Mouse (Mus musculus): Measurements from ENCODE around the gene Abca1. TPM values are rescaled to one million over a fixed set of nuclear protein-coding genes. Genes with fewer than 3 reads are reported as not detected.

The Abca1 gene
- polyA plus RNA-seq, 1 experiment from 2014 or later: 16.4 TPM

DNA sequence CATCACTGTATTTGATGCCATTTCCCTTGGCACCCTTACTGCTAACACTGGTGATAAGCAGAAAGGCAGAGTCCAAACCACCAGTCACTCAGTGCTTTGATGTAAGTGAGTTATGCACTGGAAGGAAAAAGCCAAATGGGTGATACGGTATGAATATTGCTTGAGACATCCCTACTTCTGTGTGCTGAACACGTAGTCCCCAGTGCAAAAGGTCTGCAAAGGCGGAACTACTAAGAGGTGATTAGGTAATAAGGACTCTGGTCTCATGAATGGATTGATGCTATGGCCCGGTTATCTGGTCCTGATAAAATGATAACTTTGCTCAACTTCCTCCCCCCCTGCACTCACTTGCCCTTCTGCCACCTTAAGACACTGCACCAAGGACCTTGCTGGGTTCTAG, 26.4 kb upstream of the Abca1 start:
- no peaks in the 10 kb centered on the region for H3K27me3 ChIP-seq (replicated peaks; ENCODE audit: control insufficient read depth, insufficient read depth, low read length)
- H3K27ac ChIP-seq (replicated peaks; ENCODE audit: low read depth, low read length): no peak overlapping the region
- H3K4me3 ChIP-seq (ENCODE audit: low read depth, low read length): no peak overlapping the region
- ATAC-seq (ENCODE audit: low read depth): no peak
- WGBS: 84% methylated on average over 4 of the region's 4 CpGs
- no peaks in the 10 kb centered on the region for H3K36me3 ChIP-seq (ENCODE audit: control insufficient read depth, insufficient read depth, low read length)
- H3K4me1 ChIP-seq (ENCODE audit: control insufficient read depth, insufficient read depth, low read length): 0 out of 2 replicates have a peak, but pooled peaks cover 7% of the 10 kb centered on the region
- H3K9ac ChIP-seq (ENCODE audit: low read depth, low read length): no peak overlapping the region
- no peak for DNase-seq (ENCODE audit: low spot score)
- H3K9me3 ChIP-seq (ENCODE audit: control insufficient read depth, low read length): no peaks in the 10 kb centered on the region
- H3K4me2 ChIP-seq (ENCODE audit: low read depth, low read length): no peak overlapping the region

DNA sequence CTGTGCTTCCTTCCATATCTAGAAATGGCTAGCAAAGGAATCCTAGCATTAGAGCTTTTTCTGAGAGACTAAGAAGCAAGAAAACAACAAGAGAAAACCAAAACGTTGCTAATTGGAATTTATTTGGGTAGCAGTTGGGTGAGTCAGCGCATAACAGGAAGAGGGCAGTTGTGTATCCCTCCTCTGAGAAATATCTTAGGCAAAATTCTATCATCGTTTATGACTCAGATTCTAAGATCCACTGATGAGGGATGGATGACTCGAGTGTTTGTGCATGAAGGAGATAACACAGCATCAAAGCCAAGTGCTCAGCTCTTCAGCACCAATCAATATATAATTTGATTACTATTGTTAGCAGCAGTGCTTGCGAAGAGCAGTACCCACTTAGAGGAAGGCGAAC, 21.8 kb upstream of the Abca1 start:
- no peak overlapping the region for H3K4me3 ChIP-seq (ENCODE audit: low read depth, low read length)

DNA sequence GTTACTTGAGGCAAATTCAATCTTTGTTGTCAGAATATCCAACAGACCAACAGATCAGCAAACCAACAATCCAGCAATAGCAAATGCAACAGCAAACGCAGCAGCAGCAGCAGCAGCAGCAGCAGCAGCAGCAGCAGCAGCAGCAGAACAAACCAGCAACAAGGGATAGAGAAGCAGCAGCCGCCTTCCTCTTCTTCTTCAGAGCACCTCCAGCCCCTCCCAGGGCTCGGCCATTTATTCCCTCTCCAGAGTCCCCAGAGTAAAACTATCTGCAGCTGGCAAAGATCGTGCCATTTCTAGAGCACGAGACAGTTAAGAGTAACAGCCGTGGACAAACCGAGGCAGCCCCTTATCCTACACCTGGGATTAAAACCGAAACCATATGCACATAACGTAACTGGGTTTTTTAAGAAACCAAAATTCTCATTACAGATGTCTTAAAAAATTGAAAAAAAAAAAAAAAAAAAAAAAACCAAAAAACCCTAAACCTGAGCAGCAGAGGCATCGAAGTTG, 19.7 kb upstream of the Abca1 start:
- Histone ChIP-seq H3K4me1 (ENCODE audit: control insufficient read depth, insufficient read depth, low read length) (0 out of 2 replicates have a peak, but pooled peaks cover 6% of the 10 kb centered on the region), H3K9me3 (ENCODE audit: control insufficient read depth, low read length) (no peaks in the 10 kb centered on the region), H3K9ac (ENCODE audit: low read depth, low read length) (no peak overlapping the region), H3K4me2 (ENCODE audit: low read depth, low read length) (peak overlapping the region; percentile 19), H3K27me3 (replicated peaks; ENCODE audit: control insufficient read depth, insufficient read depth, low read length) (no peaks in the 10 kb centered on the region), H3K4me3 (ENCODE audit: low read depth, low read length) (no peak overlapping the region), H3K27ac (replicated peaks; ENCODE audit: low read depth, low read length) (no peak overlapping the region), H3K36me3 (ENCODE audit: control insufficient read depth, insufficient read depth, low read length) (no peaks in the 10 kb centered on the region)
- ATAC-seq (ENCODE audit: low read depth): no peak
- 46% methylated on average over 10 of the region's 10 CpGs for WGBS
- peak; percentile 18 for DNase-seq (ENCODE audit: low spot score)

More for the DNA sequence above, 21.8 kb upstream of the Abca1 start:
- no peak for ATAC-seq (ENCODE audit: low read depth)
- H3K9ac ChIP-seq (ENCODE audit: low read depth, low read length): no peak overlapping the region
- H3K36me3 ChIP-seq (ENCODE audit: control insufficient read depth, insufficient read depth, low read length): no peaks in the 10 kb centered on the region
- H3K9me3 ChIP-seq (ENCODE audit: control insufficient read depth, low read length): no peaks in the 10 kb centered on the region
- H3K27me3 ChIP-seq (replicated peaks; ENCODE audit: control insufficient read depth, insufficient read depth, low read length): no peaks in the 10 kb centered on the region
- no peak overlapping the region for H3K4me2 ChIP-seq (ENCODE audit: low read depth, low read length)
- 0 out of 2 replicates have a peak, but pooled peaks cover 6% of the 10 kb centered on the region for H3K4me1 ChIP-seq (ENCODE audit: control insufficient read depth, insufficient read depth, low read length)
- H3K27ac ChIP-seq (replicated peaks; ENCODE audit: low read depth, low read length): no peak overlapping the region
- DNase-seq (ENCODE audit: low spot score): no peak
- WGBS: 84% methylated on average over 6 of the region's 6 CpGs

DNA sequence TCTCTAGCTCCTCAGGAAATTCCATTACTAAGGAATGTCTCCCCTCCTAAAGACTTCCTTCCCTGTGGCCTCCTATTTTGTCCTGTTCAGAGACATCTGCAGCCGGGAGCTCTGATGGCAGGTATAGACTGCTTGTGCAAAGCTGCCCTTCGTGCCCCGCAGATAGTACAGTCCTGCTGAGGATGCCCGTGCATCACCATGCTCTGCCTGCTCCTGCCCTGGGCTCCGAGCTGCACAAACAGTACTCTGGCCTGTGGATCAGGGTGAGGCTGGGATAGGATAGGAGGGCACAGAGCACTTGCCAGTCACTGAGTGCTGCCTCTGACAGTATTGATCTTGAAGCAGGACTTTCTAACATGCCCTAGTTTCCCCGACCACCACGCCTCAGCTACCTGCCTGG, 18.8 kb upstream of the Abca1 start:
- Histone ChIP-seq H3K36me3 (ENCODE audit: control insufficient read depth, insufficient read depth, low read length) (no peaks in the 10 kb centered on the region), H3K9ac (ENCODE audit: low read depth, low read length) (no peak overlapping the region), H3K4me1 (ENCODE audit: control insufficient read depth, insufficient read depth, low read length) (0 out of 2 replicates have a peak, but pooled peaks cover 6% of the 10 kb centered on the region), H3K27me3 (replicated peaks; ENCODE audit: control insufficient read depth, insufficient read depth, low read length) (no peaks in the 10 kb centered on the region), H3K9me3 (ENCODE audit: control insufficient read depth, low read length) (no peaks in the 10 kb centered on the region), H3K27ac (replicated peaks; ENCODE audit: low read depth, low read length) (no peak overlapping the region), H3K4me3 (ENCODE audit: low read depth, low read length) (no peak overlapping the region), H3K4me2 (ENCODE audit: low read depth, low read length) (no peak overlapping the region)
- ATAC-seq (ENCODE audit: low read depth) (no peak), DNase-seq (ENCODE audit: low spot score) (peak; percentile 16)
- WGBS: 83% methylated on average over 7 of the region's 7 CpGs

DNA sequence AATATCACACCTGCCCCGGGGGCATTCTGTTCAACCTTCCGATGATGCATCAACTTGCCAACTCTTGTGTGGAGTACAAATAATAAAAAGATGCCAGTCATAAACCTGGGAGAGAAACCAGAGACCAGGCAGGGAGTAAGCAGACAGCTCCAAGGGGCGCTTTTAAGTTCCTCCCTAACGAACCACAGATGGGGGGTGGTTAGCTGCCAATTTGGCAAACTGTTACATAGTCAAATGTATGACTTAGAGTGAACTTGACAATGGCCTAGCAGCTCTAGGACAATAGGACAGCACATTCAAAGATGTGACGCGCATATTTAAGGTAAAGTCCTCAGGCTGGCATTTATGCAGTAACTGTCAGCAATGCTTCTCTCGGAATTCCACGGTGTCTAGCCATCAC, 18.0 kb upstream of the Abca1 start:
- no peak for ATAC-seq (ENCODE audit: low read depth)
- 81% methylated on average over 8 of the region's 8 CpGs for WGBS

DNA sequence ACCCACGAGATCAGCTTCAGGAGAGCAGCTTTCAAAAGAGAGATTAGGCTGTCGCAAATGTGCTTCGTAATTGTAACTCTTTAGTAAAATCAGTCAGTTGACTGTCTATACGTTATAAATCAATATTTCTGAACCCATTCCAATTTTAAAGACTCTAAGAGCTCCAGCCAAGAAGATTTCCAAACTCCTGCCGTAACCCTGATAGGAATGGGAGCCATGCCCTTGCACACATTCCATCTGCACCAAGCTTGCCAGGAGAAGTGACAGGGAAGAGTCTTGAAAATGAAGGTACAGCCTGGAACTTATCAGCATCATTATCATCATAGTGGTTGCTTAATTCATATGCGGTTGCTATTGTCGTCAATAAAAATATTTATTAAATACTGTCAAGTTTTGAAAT, 15.2 kb upstream of the Abca1 start:
- no peak overlapping the region for H3K4me2 ChIP-seq (ENCODE audit: low read depth, low read length)
- H3K4me1 ChIP-seq (ENCODE audit: control insufficient read depth, insufficient read depth, low read length): 0 out of 2 replicates have a peak, but pooled peaks cover 6% of the 10 kb centered on the region
- H3K4me3 ChIP-seq (ENCODE audit: low read depth, low read length): no peak overlapping the region
- no peaks in the 10 kb centered on the region for H3K36me3 ChIP-seq (ENCODE audit: control insufficient read depth, insufficient read depth, low read length)
- H3K9me3 ChIP-seq (ENCODE audit: control insufficient read depth, low read length): no peaks in the 10 kb centered on the region
- H3K9ac ChIP-seq (ENCODE audit: low read depth, low read length): no peak overlapping the region
- ATAC-seq (ENCODE audit: low read depth) (no peak), DNase-seq (ENCODE audit: low spot score) (no peak)
- WGBS: 87% methylated on average over 7 of the region's 7 CpGs
- H3K27ac ChIP-seq (replicated peaks; ENCODE audit: low read depth, low read length): no peak overlapping the region
- H3K27me3 ChIP-seq (replicated peaks; ENCODE audit: control insufficient read depth, insufficient read depth, low read length): no peaks in the 10 kb centered on the region

More for the DNA sequence above, 18.0 kb upstream of the Abca1 start:
- Histone ChIP-seq H3K36me3 (ENCODE audit: control insufficient read depth, insufficient read depth, low read length) (no peaks in the 10 kb centered on the region), H3K9me3 (ENCODE audit: control insufficient read depth, low read length) (no peaks in the 10 kb centered on the region), H3K27me3 (replicated peaks; ENCODE audit: control insufficient read depth, insufficient read depth, low read length) (no peaks in the 10 kb centered on the region), H3K4me1 (ENCODE audit: control insufficient read depth, insufficient read depth, low read length) (0 out of 2 replicates have a peak, but pooled peaks cover 6% of the 10 kb centered on the region), H3K4me3 (ENCODE audit: low read depth, low read length) (no peak overlapping the region), H3K9ac (ENCODE audit: low read depth, low read length) (no peak overlapping the region), H3K4me2 (ENCODE audit: low read depth, low read length) (no peak overlapping the region), H3K27ac (replicated peaks; ENCODE audit: low read depth, low read length) (no peak overlapping the region)
- no peak for DNase-seq (ENCODE audit: low spot score)

DNA sequence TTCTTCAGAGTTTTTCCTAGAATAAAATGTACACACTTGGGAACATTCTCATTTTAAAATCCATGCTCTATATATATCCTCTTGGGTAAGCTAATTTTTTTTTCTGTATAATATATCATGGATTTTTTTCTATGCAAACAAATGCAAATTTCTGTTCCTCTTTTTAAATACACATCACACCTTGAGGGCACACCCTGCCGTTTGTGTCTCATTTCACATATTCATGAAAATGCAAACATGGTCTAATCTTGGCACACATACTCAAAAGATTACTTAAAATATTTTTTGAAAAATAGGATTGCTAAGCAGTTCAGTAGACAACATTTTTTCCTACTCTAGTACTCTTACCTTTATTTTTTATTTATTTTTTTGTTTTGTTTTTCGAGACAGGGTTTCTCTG, 10.7 kb upstream of the Abca1 start:
- H3K9ac ChIP-seq (ENCODE audit: low read depth, low read length): no peak overlapping the region
- WGBS: 72% methylated on average over 2 of the region's 2 CpGs
- H3K36me3 ChIP-seq (ENCODE audit: control insufficient read depth, insufficient read depth, low read length): no peaks in the 10 kb centered on the region
- H3K4me2 ChIP-seq (ENCODE audit: low read depth, low read length): no peak overlapping the region
- H3K4me3 ChIP-seq (ENCODE audit: low read depth, low read length): no peak overlapping the region
- DNase-seq (ENCODE audit: low spot score): no peak
- ATAC-seq (ENCODE audit: low read depth): no peak
- H3K27ac ChIP-seq (replicated peaks; ENCODE audit: low read depth, low read length): no peak overlapping the region
- no peaks in the 10 kb centered on the region for H3K27me3 ChIP-seq (replicated peaks; ENCODE audit: control insufficient read depth, insufficient read depth, low read length)
- no peaks in the 10 kb centered on the region for H3K9me3 ChIP-seq (ENCODE audit: control insufficient read depth, low read length)
- H3K4me1 ChIP-seq (ENCODE audit: control insufficient read depth, insufficient read depth, low read length): no peaks in the 10 kb centered on the region

DNA sequence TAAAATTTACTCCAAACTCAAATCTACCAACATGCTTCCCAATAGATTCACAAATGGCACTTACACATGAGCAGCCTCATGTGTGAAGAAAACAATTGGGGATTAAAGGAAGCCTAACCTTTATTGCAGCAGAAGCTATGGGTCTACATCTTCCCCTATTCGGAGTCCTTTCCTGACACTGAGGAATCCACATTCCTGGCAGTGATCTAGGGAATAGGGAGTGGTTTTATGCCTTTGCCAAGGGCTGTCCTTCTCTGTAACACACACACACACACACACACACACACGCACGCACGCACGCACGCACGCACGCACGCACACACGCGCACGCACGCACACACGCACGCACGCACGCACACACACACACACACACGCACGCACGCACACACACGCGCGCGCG, 5.5 kb upstream of the Abca1 start:
- Histone ChIP-seq H3K4me3 (ENCODE audit: low read depth, low read length) (no peak overlapping the region), H3K27ac (replicated peaks; ENCODE audit: low read depth, low read length) (no peak overlapping the region), H3K27me3 (replicated peaks; ENCODE audit: control insufficient read depth, insufficient read depth, low read length) (no peaks in the 10 kb centered on the region), H3K9ac (ENCODE audit: low read depth, low read length) (no peak overlapping the region), H3K4me2 (ENCODE audit: low read depth, low read length) (no peak overlapping the region), H3K36me3 (ENCODE audit: control insufficient read depth, insufficient read depth, low read length) (no peaks in the 10 kb centered on the region), H3K9me3 (ENCODE audit: control insufficient read depth, low read length) (no peaks in the 10 kb centered on the region), H3K4me1 (ENCODE audit: control insufficient read depth, insufficient read depth, low read length) (0 out of 2 replicates have a peak, but pooled peaks cover under 1% of the 10 kb centered on the region)
- WGBS: 88% methylated on average over 9 of the region's 25 CpGs
- ATAC-seq (ENCODE audit: low read depth): no peak
- no peak for DNase-seq (ENCODE audit: low spot score)

DNA sequence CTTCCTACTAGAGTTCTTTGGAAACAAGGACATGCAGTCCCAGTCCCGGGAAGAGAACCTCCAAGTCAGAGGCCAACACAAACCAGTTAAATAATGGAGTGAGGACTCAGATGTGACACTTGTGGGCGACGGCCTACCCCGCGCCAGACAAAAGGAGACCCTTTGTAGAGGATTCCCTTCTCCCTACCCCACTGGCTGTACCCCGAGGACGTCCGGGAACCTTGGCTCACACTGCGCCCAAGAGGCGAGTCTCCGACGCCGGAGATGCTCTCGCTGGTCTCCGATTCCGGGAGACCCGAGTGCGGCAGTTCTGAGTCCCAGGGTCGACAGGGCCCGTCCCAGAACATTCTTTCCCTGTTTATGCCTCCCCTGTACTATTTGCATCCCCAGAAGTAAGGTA, 519 bp downstream of the Abca1 start:
- Histone ChIP-seq H3K27ac (replicated peaks; ENCODE audit: low read depth, low read length) (peak overlapping the region; percentile 78), H3K4me2 (ENCODE audit: low read depth, low read length) (peak overlapping the region; percentile 57), H3K36me3 (ENCODE audit: control insufficient read depth, insufficient read depth, low read length) (no peaks in the 10 kb centered on the region), H3K9ac (ENCODE audit: low read depth, low read length) (peak overlapping the region; percentile 62), H3K27me3 (replicated peaks; ENCODE audit: control insufficient read depth, insufficient read depth, low read length) (no peaks in the 10 kb centered on the region), H3K4me3 (ENCODE audit: low read depth, low read length) (peak overlapping the region; percentile 55), H3K9me3 (ENCODE audit: control insufficient read depth, low read length) (no peaks in the 10 kb centered on the region), H3K4me1 (ENCODE audit: control insufficient read depth, insufficient read depth, low read length) (peaks cover 8% of the 10 kb centered on the region; the same call in 1 of the 2 replicates)
- ATAC-seq (ENCODE audit: low read depth): peak; percentile 41
- DNase-seq (ENCODE audit: low spot score): no peak
- under 1% methylated on average over 20 of the region's 20 CpGs for WGBS

Measured in embryonic facial prominence, embryonic 14.5 days (tissue).